Mouse (Mus musculus): ENCODE measurements around the gene Ptprd.

DNA sequence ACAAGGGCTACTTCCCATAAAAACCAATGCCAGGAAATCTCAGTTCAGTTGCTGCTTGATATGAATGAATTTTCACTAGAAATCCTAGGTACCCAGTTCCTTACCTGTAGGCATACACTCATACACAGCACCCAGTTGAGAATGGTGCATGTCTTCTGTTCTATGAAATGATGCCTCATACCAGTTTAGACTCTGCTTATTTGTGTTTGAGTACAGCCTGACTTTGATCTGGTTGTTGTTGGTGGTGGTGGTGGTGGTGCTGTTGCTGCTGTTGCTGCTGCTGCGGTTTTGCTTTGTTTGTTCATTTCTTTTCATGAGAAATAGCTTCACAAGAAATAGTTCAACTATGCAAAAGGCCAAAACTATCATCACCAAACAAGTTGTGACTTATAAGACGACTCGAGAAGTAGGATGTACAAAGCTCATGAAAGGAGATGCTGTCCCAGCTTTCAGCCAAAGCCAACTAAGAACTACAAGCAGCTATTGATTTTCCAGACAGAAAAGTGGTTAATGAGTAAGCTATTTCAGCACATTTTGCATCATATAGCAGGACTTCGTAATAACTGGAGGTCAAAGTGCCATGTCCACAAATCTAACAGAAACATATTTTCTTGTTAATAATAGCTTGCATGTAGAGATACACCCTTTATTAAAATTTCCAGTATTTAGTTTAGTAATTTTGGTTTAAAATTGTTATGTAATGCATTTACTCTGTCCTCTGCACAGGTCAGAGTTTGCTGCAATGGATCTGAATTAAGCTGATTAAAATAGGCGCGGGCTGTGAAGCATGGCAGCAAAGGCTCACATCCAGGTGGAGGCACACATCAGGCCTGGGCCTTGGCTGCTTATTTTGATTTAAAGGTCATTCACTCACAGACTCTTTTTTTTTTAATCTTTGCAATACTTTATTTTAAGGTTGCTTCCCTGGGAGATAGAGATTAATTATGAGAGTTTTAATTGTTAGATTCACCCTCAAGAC, 1270.1 kb downstream of the Ptprd start:
- TF ChIP-seq CTCF (IDR thresholded peaks at IDR 0.05; ENCODE audit: extremely low read depth, insufficient read depth, insufficient read length, insufficient replicate concordance) (no peak), POLR2A (IDR thresholded peaks at IDR 0.05; ENCODE audit: low read depth, low read length) (no peak)
